Mouse (Mus musculus): Measurements from ENCODE around the gene Cabp7. TPM values are rescaled to one million over a fixed set of nuclear protein-coding genes. Genes with fewer than 3 reads are reported as not detected.

Cabp7 gene
- polyA plus RNA-seq, 1 experiment = 3.5 TPM

DNA sequence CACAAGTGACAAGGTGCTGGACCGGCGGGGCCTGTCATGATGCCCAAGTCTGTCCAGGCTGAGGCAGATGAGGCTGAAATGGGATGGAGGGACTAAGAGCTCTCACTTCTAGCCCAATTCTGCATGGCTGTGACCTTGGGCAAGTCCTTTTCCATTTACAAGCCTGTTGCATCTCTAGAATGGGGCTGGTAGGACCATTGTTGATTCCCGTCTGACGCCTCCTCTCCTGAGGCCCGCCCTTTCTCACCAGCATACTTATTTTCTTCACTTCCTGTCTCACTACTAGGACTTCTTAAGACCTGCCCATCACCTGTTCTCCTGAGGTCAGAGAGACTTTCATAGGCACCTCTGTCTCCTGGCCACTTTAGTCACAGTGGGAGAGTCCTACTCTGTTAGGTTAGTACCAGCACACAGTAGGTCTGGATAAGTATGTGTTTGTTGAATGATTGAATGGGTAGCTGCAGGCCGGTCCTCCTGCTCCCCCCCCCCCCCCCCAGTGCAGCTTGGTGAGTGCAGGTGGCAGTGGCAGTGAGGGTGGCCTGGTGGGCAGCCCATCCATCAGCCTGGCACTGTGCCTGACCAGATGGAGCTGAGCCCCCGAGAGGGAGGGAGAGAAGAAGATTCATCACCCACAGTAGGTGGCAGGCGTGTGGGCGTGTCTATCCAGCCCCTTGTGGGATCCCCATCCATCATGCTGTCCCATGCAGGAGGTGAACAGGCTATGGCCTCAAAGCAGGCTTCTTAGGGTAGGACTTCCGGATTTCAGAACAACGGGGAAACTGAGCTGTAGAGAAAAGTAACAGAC is 10.6 kb upstream of the Cabp7 start:
- H3K4me3 ChIP-seq (ENCODE audit: low read depth, low read length) = no peak overlapping the region
- no peaks in the 10 kb centered on the region for H3K27me3 ChIP-seq (ENCODE audit: control insufficient read depth, insufficient read depth, low read length, poor library complexity, severe bottlenecking)
- TF ChIP-seq CTCF (IDR thresholded peaks at IDR 0.05; ENCODE audit: low read depth, low read length) = no peak
- no peak for TF ChIP-seq EP300 (IDR thresholded peaks at IDR 0.05; ENCODE audit: insufficient read depth, low read depth, low read length)
- no peak for TF ChIP-seq POLR2A (IDR thresholded peaks at IDR 0.05; ENCODE audit: insufficient read depth, low read length)
- no peak overlapping the region for H3K9ac ChIP-seq (ENCODE audit: low read depth, poor library complexity, severe bottlenecking)
- H3K27ac ChIP-seq (ENCODE audit: insufficient read depth, low read length) = no peak overlapping the region
- H3K9me3 ChIP-seq (replicated peaks; ENCODE audit: control insufficient read depth, insufficient read depth, low read length, poor library complexity, severe bottlenecking) = no peaks in the 10 kb centered on the region
- H3K4me1 ChIP-seq (ENCODE audit: control insufficient read depth, insufficient read depth, low read length) = no peaks in the 10 kb centered on the region
- no peaks in the 10 kb centered on the region for H3K36me3 ChIP-seq (ENCODE audit: control insufficient read depth, insufficient read depth, low read length, poor library complexity, severe bottlenecking)

- H3K4me3 ChIP-seq (ENCODE audit: low read depth, low read length) = no peak overlapping the region
- TF ChIP-seq EP300 (IDR thresholded peaks at IDR 0.05; ENCODE audit: insufficient read depth, low read depth, low read length) (no peak), CTCF (IDR thresholded peaks at IDR 0.05; ENCODE audit: low read depth, low read length) (no peak), POLR2A (IDR thresholded peaks at IDR 0.05; ENCODE audit: insufficient read depth, low read length) (no peak)
- H3K9me3 ChIP-seq (replicated peaks; ENCODE audit: control insufficient read depth, insufficient read depth, low read length, poor library complexity, severe bottlenecking) = no peaks in the 10 kb centered on the region
- H3K4me1 ChIP-seq (ENCODE audit: control insufficient read depth, insufficient read depth, low read length) = no peaks in the 10 kb centered on the region
- H3K27ac ChIP-seq (ENCODE audit: insufficient read depth, low read length) = no peak overlapping the region
- H3K36me3 ChIP-seq (ENCODE audit: control insufficient read depth, insufficient read depth, low read length, poor library complexity, severe bottlenecking) = no peaks in the 10 kb centered on the region
- no peak overlapping the region for H3K9ac ChIP-seq (ENCODE audit: low read depth, poor library complexity, severe bottlenecking)
- no peaks in the 10 kb centered on the region for H3K27me3 ChIP-seq (ENCODE audit: control insufficient read depth, insufficient read depth, low read length, poor library complexity, severe bottlenecking)
Measured at GRCm38 (mm10) chr11:4756460-4756859, 9.9 kb upstream of the Cabp7 start.

GRCm38 (mm10) chr11:4754867-4755266 is 8.3 kb upstream of the Cabp7 start:
- Histone ChIP-seq H3K4me1 (ENCODE audit: control insufficient read depth, insufficient read depth, low read length) (no peaks in the 10 kb centered on the region), H3K9me3 (replicated peaks; ENCODE audit: control insufficient read depth, insufficient read depth, low read length, poor library complexity, severe bottlenecking) (no peaks in the 10 kb centered on the region), H3K36me3 (ENCODE audit: control insufficient read depth, insufficient read depth, low read length, poor library complexity, severe bottlenecking) (no peaks in the 10 kb centered on the region), H3K27me3 (ENCODE audit: control insufficient read depth, insufficient read depth, low read length, poor library complexity, severe bottlenecking) (no peaks in the 10 kb centered on the region), H3K9ac (ENCODE audit: low read depth, poor library complexity, severe bottlenecking) (no peak overlapping the region), H3K4me3 (ENCODE audit: low read depth, low read length) (no peak overlapping the region), H3K27ac (ENCODE audit: insufficient read depth, low read length) (no peak overlapping the region)
- TF ChIP-seq EP300 (IDR thresholded peaks at IDR 0.05; ENCODE audit: insufficient read depth, low read depth, low read length) = no peak
- TF ChIP-seq POLR2A (IDR thresholded peaks at IDR 0.05; ENCODE audit: insufficient read depth, low read length) = no peak
- TF ChIP-seq CTCF (IDR thresholded peaks at IDR 0.05; ENCODE audit: low read depth, low read length) = no peak

DNA sequence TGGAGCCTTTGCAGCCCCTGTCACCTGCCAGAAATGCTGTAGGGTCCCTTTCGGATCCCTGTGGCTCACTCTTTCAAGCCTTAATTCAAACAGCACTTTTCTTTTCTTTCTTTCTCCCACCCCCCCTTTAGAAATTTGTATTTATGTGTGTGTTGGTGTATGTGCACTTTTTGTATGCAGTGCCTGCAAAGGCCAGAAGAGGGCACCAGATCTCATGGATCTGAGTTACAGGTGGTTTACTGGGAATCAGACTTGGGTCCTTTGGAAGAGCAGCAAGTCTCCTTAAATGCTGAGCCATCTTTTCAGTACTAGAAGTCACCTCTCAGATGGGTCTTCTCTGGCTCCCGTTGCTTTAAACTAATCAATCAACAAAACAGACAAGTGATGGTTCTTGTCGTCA is 7.5 kb upstream of the Cabp7 start:
- Histone ChIP-seq H3K4me3 (ENCODE audit: low read depth, low read length) (no peak overlapping the region), H3K9ac (ENCODE audit: low read depth, poor library complexity, severe bottlenecking) (no peak overlapping the region), H3K36me3 (ENCODE audit: control insufficient read depth, insufficient read depth, low read length, poor library complexity, severe bottlenecking) (no peaks in the 10 kb centered on the region), H3K9me3 (replicated peaks; ENCODE audit: control insufficient read depth, insufficient read depth, low read length, poor library complexity, severe bottlenecking) (no peaks in the 10 kb centered on the region), H3K27me3 (ENCODE audit: control insufficient read depth, insufficient read depth, low read length, poor library complexity, severe bottlenecking) (no peaks in the 10 kb centered on the region), H3K4me1 (ENCODE audit: control insufficient read depth, insufficient read depth, low read length) (no peaks in the 10 kb centered on the region), H3K27ac (ENCODE audit: insufficient read depth, low read length) (no peak overlapping the region)
- no peak for TF ChIP-seq CTCF (IDR thresholded peaks at IDR 0.05; ENCODE audit: low read depth, low read length)
- no peak for TF ChIP-seq POLR2A (IDR thresholded peaks at IDR 0.05; ENCODE audit: insufficient read depth, low read length)
- TF ChIP-seq EP300 (IDR thresholded peaks at IDR 0.05; ENCODE audit: insufficient read depth, low read depth, low read length) = no peak

GRCm38 (mm10) chr11:4752836-4753235 is 6.3 kb upstream of the Cabp7 start:
- no peak for TF ChIP-seq CTCF (IDR thresholded peaks at IDR 0.05; ENCODE audit: low read depth, low read length)
- TF ChIP-seq EP300 (IDR thresholded peaks at IDR 0.05; ENCODE audit: insufficient read depth, low read depth, low read length) = no peak
- TF ChIP-seq POLR2A (IDR thresholded peaks at IDR 0.05; ENCODE audit: insufficient read depth, low read length) = no peak

DNA sequence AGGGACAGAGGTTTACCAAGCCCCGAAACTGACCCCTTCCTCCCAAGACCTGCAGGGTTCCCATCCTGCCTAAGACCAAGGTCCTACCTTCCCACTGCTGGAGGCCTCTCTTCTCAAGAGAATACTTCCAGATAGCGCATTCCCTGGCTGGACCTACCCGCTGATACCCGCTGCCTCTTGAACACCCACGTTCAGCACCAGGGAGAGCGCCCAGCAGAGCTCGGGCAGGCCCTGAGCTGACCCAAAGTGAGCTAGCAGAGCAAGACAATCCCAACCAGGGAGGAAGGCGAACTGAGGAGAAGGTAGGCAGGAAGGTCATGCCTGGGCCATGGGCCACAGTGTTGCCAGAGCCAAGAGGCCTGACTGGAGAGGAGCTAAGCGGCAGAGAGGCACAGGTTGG is 3.7 kb upstream of the Cabp7 start:
- Histone ChIP-seq H3K4me3 (ENCODE audit: low read depth, low read length) (no peak overlapping the region), H3K9ac (ENCODE audit: low read depth, poor library complexity, severe bottlenecking) (no peak overlapping the region), H3K27ac (ENCODE audit: insufficient read depth, low read length) (no peak overlapping the region), H3K27me3 (ENCODE audit: control insufficient read depth, insufficient read depth, low read length, poor library complexity, severe bottlenecking) (peaks cover 11% of the 10 kb centered on the region; the same call in 1 of the 2 replicates), H3K9me3 (replicated peaks; ENCODE audit: control insufficient read depth, insufficient read depth, low read length, poor library complexity, severe bottlenecking) (no peaks in the 10 kb centered on the region), H3K4me1 (ENCODE audit: control insufficient read depth, insufficient read depth, low read length) (peaks cover 3% of the 10 kb centered on the region), H3K36me3 (ENCODE audit: control insufficient read depth, insufficient read depth, low read length, poor library complexity, severe bottlenecking) (no peaks in the 10 kb centered on the region)
- no peak for TF ChIP-seq POLR2A (IDR thresholded peaks at IDR 0.05; ENCODE audit: insufficient read depth, low read length)
- TF ChIP-seq EP300 (IDR thresholded peaks at IDR 0.05; ENCODE audit: insufficient read depth, low read depth, low read length) = no peak
- no peak for TF ChIP-seq CTCF (IDR thresholded peaks at IDR 0.05; ENCODE audit: low read depth, low read length)

More at GRCm38 (mm10) chr11:4752836-4753235, 6.3 kb upstream of the Cabp7 start:
- Histone ChIP-seq H3K4me1 (ENCODE audit: control insufficient read depth, insufficient read depth, low read length) (no peaks in the 10 kb centered on the region), H3K4me3 (ENCODE audit: low read depth, low read length) (no peak overlapping the region), H3K9ac (ENCODE audit: low read depth, poor library complexity, severe bottlenecking) (no peak overlapping the region), H3K27ac (ENCODE audit: insufficient read depth, low read length) (no peak overlapping the region), H3K9me3 (replicated peaks; ENCODE audit: control insufficient read depth, insufficient read depth, low read length, poor library complexity, severe bottlenecking) (no peaks in the 10 kb centered on the region), H3K27me3 (ENCODE audit: control insufficient read depth, insufficient read depth, low read length, poor library complexity, severe bottlenecking) (peaks cover 2% of the 10 kb centered on the region; the same call in 1 of the 2 replicates), H3K36me3 (ENCODE audit: control insufficient read depth, insufficient read depth, low read length, poor library complexity, severe bottlenecking) (no peaks in the 10 kb centered on the region)

Measured in ES-Bruce4 (cell line).